Mouse (Mus musculus) heart, adult 2 months (tissue): ENCODE data around the gene Masp2. TPM values are rescaled to one million over a fixed set of nuclear protein-coding genes. Genes with fewer than 3 reads are reported as not detected.
A peak's percentile ranks its signal among the peaks of the same experiment; 100 is the strongest.

Experiments
- DNase-seq, 2 experiments: peaks; one replicate each; pipeline ENCODE4 v3.0.0; 2021
- H3K27ac ChIP-seq: fragments of 200-600 bp; 2 replicates; pipeline ENCODE4 v1.8.1; 2022
- H3K27me3 ChIP-seq: fragments of 200-500 bp; 2 replicates; pipeline ENCODE4 v1.6.1; 2012; ENCODE audit warnings: mild to moderate bottlenecking, low read length, inconsistent platforms, mixed read lengths; ENCODE audit not compliant: control insufficient read depth, insufficient read depth
- H3K36me3 ChIP-seq: fragments of 200-500 bp; 2 replicates; pipeline ENCODE4 v1.6.1; 2012; ENCODE audit warnings: low read length, inconsistent platforms; ENCODE audit not compliant: control insufficient read depth, insufficient read depth
- H3K4me1 ChIP-seq: fragments of 200-500 bp; 2 replicates; pipeline ENCODE4 v1.6.1; 2011; ENCODE audit warnings: low read length; ENCODE audit not compliant: control insufficient read depth, insufficient read depth
- H3K4me3 ChIP-seq: fragments of 200-600 bp; 2 replicates; pipeline ENCODE4 v1.8.1; 2022
- H3K79me2 ChIP-seq: fragments of 200-500 bp; replicated peaks from 2 replicates; pipeline ENCODE4 v1.6.1; 2012; ENCODE audit warnings: mild to moderate bottlenecking, inconsistent platforms, low read length, moderate library complexity, mixed read lengths; ENCODE audit not compliant: control insufficient read depth, insufficient read depth
- H3K9ac ChIP-seq: fragments of 200-500 bp; 2 replicates; pipeline ENCODE4 v1.6.1; 2012; ENCODE audit warnings: low read depth, mild to moderate bottlenecking, control low read depth, inconsistent platforms, low read length, mixed read lengths
- CTCF ChIP-seq: fragments of 200-600 bp; IDR thresholded peaks from 2 replicates; pipeline ENCODE4 v1.8.1; 2022; ENCODE audit warnings: antibody characterized with exemption, mild to moderate bottlenecking, moderate library complexity
- EP300 ChIP-seq: fragments of 200-500 bp; IDR thresholded peaks from 2 replicates; pipeline ENCODE4 v1.6.1; 2011; ENCODE audit warnings: low read depth, low read length, control low read depth; ENCODE audit not compliant: insufficient read depth
- POLR2A ChIP-seq: fragments of 200-500 bp; IDR thresholded peaks from 2 replicates; pipeline ENCODE4 v1.6.1; 2011; ENCODE audit warnings: mild to moderate bottlenecking, low read depth, low read length, control low read depth; ENCODE audit not compliant: insufficient read depth
- WGBS: fragments of 180-500 bp; shearing (Covaris S2); methylation state at CpG from one replicate; pipeline ENCODE4 v1.1.7; 2018; 5-methylcytosine and 5-hydroxymethylcytosine counted together
- intact Hi-C: fragments of 180-260 bp; cut with DNase I; formaldehyde crosslinking; loops from one replicate; pipeline ENCODE4 v1.15.1; 2025
- polyA plus RNA-seq: library from polyadenylated mRNA; depleted of rRNA; stranded (reverse); fragments of >200 nt; gene quantifications from 2 replicates; pipeline ENCODE4 v1.2.3, GENCODE M21; 2012
- total RNA-seq, 2 experiments: library from RNA; stranded (reverse); gene quantifications; 2 replicates each; pipeline ENCODE4 v1.2.3; 2021

Masp2 gene
- total and polyA plus RNA-seq, 3 experiments, result 0.29 to 2.3 (median 0.52) TPM

DNA sequence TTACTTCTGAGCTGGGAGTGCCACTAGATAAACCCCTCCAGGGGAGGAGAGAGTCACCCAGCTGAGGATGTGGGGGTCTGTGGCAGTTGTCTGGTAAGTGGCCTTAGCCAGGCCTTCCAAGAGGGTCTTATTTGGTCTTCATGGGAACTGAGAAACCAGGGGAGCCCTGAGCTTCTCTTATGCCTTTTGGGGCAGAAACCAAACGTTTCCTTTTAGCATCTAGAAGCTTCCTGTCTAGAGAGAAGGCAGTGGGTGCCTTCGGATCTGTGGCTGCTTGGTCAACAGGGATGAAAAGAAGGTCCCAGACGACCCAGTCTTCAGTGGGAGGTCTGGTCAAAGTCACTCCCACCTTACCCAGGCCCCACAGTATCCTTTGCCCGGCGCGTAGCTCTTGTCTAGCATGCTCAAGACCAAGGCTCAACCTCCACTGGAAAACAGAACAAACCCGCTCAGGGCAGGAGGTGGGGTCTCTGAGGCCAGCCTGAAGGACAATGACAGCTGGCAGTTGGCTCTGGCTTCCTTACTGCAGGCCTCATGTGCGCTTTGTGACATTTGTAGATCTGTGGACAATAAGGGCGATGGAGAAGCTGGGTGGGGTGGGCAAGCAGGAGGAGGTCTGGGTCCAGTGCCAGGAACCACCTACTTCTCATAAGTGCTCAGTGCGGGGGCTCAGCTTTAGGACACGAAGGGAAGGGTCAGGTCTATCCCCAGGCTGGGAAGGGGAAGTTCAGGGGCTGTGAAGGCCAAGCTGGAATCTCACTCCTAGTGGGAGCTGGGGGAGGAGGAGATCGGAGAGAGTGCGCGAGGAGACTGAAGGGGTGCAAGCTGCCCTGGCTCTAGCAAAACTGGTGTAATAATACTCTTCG, 41.2 kb downstream of the Masp2 start, which contains the start of gene Gm572:
Gm572 (plus strand) TSS at position 27 of the 866 bp plus-strand sequence.
- Histone ChIP-seq H3K36me3 (no peaks in the 10 kb centered on the region), H3K9ac (peak within 1 kb of the TSS; percentile 20; the same call in 1 of the 2 replicates)
- TF ChIP-seq EP300 (no peak), CTCF (no peak), POLR2A (no peak)

DNA sequence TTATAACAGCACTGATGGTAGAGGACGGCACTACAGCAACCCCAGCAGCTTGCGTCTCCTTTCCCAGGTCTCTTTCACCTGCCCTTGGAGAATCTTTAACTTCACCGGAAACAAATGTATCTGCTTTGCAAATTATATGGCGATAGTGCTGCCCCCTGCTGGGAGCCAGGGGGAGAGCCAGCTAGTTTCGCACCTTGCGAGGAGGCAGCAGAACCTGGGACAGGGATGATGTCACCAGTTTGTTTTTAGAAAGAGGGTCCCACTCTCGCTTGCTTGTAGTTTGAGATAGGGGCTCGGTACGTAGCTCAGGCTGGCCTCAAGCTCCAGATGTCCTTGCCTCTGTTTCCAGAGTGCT, 41.8 kb downstream of the Masp2 start:
- no peak overlapping the region for H3K27ac ChIP-seq
- H3K27me3 ChIP-seq, result no peaks in the 10 kb centered on the region
- H3K36me3 ChIP-seq, result no peaks in the 10 kb centered on the region
- no peaks in the 10 kb centered on the region for H3K79me2 ChIP-seq
- no peak overlapping the region for H3K4me3 ChIP-seq
- intact Hi-C loops, result no loop called here
- 4% methylated on average over 9 of the region's 9 CpGs for WGBS
- peak; percentile 97 for TF ChIP-seq CTCF
- TF ChIP-seq EP300, result no peak
- DNase-seq, result peak; percentile 55 to 71
- H3K9ac ChIP-seq, result 0 out of 2 replicates have a peak overlapping the region, but pooled peaks have one; percentile 20
- no peaks in the 10 kb centered on the region; the same call in 1 of the 2 replicates for H3K4me1 ChIP-seq

More for the DNA sequence above, 41.2 kb downstream of the Masp2 start, which contains the start of gene Gm572:
- intact Hi-C loops, result no loop called here
- Histone ChIP-seq H3K27ac (no peak within 1 kb of the TSS), H3K4me1 (no peaks in the 10 kb centered on the region; the same call in 1 of the 2 replicates), H3K27me3 (no peaks in the 10 kb centered on the region), H3K4me3 (no peak within 1 kb of the TSS), H3K79me2 (no peaks in the 10 kb centered on the region)
- WGBS, result 52% methylated on average over 15 of the region's 15 CpGs
- DNase-seq, result no peak

DNA sequence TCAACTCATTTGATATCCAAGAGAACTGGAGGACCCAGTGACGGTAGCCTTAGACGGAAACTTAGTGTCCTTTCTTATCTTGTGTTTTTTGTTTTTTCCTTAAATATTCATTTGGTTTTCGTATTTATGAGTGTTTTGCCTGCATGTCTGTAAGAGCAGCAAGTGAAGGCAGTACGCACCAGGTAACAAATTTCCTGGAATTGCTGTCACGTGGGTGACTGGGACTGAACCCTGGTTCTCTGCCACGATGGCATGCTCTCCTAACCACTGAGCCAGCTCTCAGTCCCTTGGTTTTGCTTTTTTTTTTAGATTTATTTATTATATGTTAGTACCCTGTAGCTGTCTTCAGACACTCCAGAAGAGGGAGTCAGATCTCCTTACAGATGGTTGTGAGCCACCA, 42.6 kb downstream of the Masp2 start:
- Histone ChIP-seq H3K79me2 (no peaks in the 10 kb centered on the region), H3K36me3 (no peaks in the 10 kb centered on the region), H3K4me3 (no peak overlapping the region), H3K4me1 (no peaks in the 10 kb centered on the region; the same call in 1 of the 2 replicates), H3K27ac (no peak overlapping the region), H3K9ac (no peak overlapping the region), H3K27me3 (no peaks in the 10 kb centered on the region)
- DNase-seq, result no peak
- WGBS, result 73% methylated on average over 6 of the region's 6 CpGs
- intact Hi-C loops, result no loop called here
- TF ChIP-seq EP300 (no peak), CTCF (no peak), POLR2A (no peak)

DNA sequence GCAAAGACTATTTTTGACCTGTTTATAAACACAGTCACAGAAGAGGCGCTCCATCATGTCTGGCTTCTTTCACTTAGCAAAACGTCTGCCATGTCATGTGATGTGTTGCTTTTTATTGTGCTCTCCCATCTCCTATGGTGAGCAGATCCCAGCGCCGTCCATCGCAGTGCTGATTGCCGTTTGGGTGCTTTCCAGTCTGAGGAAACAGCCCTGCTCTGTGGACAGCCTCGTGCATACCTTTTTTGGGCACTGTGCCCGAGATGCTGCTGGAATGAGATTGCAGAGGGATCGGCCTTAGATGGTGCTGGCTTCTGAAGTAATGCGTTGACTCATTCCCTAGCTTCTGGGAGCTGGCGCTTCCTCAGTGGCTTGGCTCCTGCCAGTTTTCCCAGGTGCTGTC, 44.3 kb downstream of the Masp2 start:
- Histone ChIP-seq H3K27ac (no peak overlapping the region), H3K27me3 (no peaks in the 10 kb centered on the region), H3K79me2 (no peaks in the 10 kb centered on the region), H3K4me1 (no peaks in the 10 kb centered on the region; the same call in 1 of the 2 replicates), H3K9ac (no peak overlapping the region), H3K36me3 (no peaks in the 10 kb centered on the region), H3K4me3 (no peak overlapping the region)
- intact Hi-C loops, result no loop called here
- TF ChIP-seq EP300 (0 out of 2 replicates have a peak, but pooled peaks have one; percentile 27), CTCF (no peak)
- DNase-seq, result peak in 1 of 2 experiments; percentile 45
- 16% methylated on average over 11 of the region's 11 CpGs for WGBS

DNA sequence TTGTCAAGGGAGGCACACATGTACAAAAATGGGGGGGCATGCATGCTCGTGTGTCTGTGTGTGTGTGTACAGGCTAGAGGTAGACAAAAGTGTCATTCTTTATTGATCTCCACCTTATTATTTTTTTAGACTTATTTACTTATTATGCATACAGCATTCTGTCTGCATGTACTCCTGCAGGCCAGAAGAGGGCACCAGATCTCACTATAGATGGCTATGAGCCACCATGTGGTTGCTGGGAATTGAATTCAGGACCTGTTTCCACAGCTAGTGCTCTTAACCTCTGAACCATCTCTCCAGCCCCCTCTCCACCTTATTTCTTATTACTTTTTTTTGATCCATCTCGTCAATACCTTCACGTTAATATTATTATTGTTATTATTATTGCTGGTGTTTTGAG, 47.0 kb downstream of the Masp2 start:
- TF ChIP-seq CTCF, result peak; percentile 62
- TF ChIP-seq EP300, result no peak
- Histone ChIP-seq H3K27me3 (no peaks in the 10 kb centered on the region), H3K36me3 (no peaks in the 10 kb centered on the region), H3K79me2 (no peaks in the 10 kb centered on the region), H3K4me3 (no peak overlapping the region), H3K9ac (no peak overlapping the region), H3K4me1 (no peaks in the 10 kb centered on the region), H3K27ac (no peak overlapping the region)
- no peak for DNase-seq
- WGBS, result 65% methylated on average over 3 of the region's 3 CpGs
- intact Hi-C loops, result no loop called here

DNA sequence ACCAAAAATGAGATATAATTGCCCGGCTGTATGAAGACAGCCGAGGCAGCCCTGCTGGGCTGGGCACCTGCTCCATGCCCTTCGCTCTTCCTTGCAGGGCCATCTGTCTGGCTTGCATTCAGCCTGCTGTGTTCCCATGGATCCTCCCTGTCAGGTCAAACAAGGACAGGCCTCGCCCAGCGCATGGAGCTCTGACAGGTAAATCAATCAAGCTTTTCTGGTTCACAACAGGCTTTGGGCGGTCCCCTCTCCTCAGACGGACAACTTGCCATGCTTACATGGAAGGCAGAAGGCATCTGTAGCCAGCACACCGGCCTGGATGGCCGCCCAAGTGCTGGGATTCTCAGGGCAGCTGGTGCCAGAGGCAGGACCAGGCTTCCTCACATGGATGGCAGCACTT, 48.7 kb downstream of the Masp2 start:
- Histone ChIP-seq H3K36me3 (no peaks in the 10 kb centered on the region), H3K4me3 (no peak overlapping the region), H3K27ac (no peak overlapping the region), H3K79me2 (no peaks in the 10 kb centered on the region), H3K27me3 (no peaks in the 10 kb centered on the region), H3K4me1 (no peaks in the 10 kb centered on the region), H3K9ac (no peak overlapping the region)
- intact Hi-C loops, result no loop called here
- peak; percentile 35 to 58 for DNase-seq
- no peak for TF ChIP-seq POLR2A
- no peak for TF ChIP-seq CTCF
- WGBS, result 50% methylated on average over 9 of the region's 9 CpGs
